Mouse (Mus musculus) v-Abl transformed pro-B cells (cell line): ENCODE data around the gene Cylc1.

Source experiments
- in situ Hi-C, 2 experiments: fragments of 400-800 bp; cut with MboI; formaldehyde crosslinking; loops; one replicate each; pipeline ENCODE4 v1.15.1; 2025; ENCODE audit not compliant: unreplicated experiment in 2 of 2

The Cylc1 gene

GRCm38 (mm10) chrX:111110118-111110517, at the start of gene Cylc1:
Gene Cylc1 (plus strand): TSS chrX:111110418.
- in situ Hi-C loops: no loop called here

GRCm38 (mm10) chrX:111078680-111079079, 31.5 kb upstream of the Cylc1 start:
- in situ Hi-C loops: no loop called here

GRCm38 (mm10) chrX:111168040-111168439, 57.8 kb downstream of the Cylc1 start, which contains the start of gene Gm10112:
Gene Gm10112 (plus strand): TSS chrX:111168340.
- in situ Hi-C loops: no loop called here
